Mouse (Mus musculus) MEL (cell line): ENCODE results near the gene AI854703. TPM values are rescaled to one million over a fixed set of nuclear protein-coding genes. Genes with fewer than 3 reads are reported as not detected.

ENCODE experiments used
- DNase-seq: peaks from one replicate; pipeline ENCODE4 v3.0.0; 2011; ENCODE audit warnings: low read depth, low spot score
- H3K27ac ChIP-seq: 2 replicates; pipeline ENCODE4 v1.5.1; 2012; ENCODE audit warnings: low read depth, mild to moderate bottlenecking, control low read depth, low read length, moderate library complexity; ENCODE audit not compliant: control insufficient read depth
- H3K27me3 ChIP-seq, 2 experiments: fragments of 150-350 bp in 1 of 2; sonication (generic) in 1 of 2; 2 replicates each; pipeline ENCODE4 v1.6.1; 2012; ENCODE audit warnings: low read length in 2 of 2, mild to moderate bottlenecking in 2 of 2, improper control_type of control experiment in 1 of 2, moderate library complexity in 1 of 2; ENCODE audit not compliant: insufficient read depth in 2 of 2, control insufficient read depth in 1 of 2
- H3K36me3 ChIP-seq, 2 experiments: 2 replicates each; pipeline ENCODE4 v1.6.1; 2012 to 2014; ENCODE audit warnings: low read length in 2 of 2, improper control_type of control experiment in 1 of 2, inconsistent platforms in 1 of 2, mild to moderate bottlenecking in 1 of 2; ENCODE audit not compliant: insufficient read depth in 2 of 2, control insufficient read depth in 1 of 2
- H3K4me1 ChIP-seq, 2 experiments: fragments of 150-350 bp in 1 of 2; sonication (generic) in 1 of 2; 2 replicates each; pipeline ENCODE4 v1.6.1; 2012; ENCODE audit warnings: low read length in 2 of 2, improper control_type of control experiment in 1 of 2, mild to moderate bottlenecking in 1 of 2; ENCODE audit not compliant: insufficient read depth in 2 of 2, control insufficient read depth in 1 of 2
- H3K4me3 ChIP-seq, 2 experiments: fragments of 150-350 bp in 1 of 2; sonication (generic) in 1 of 2; 2 replicates each; pipeline ENCODE4 v1.5.1; 2012; ENCODE audit warnings: low read depth in 2 of 2, low read length in 2 of 2, mild to moderate bottlenecking in 2 of 2, moderate library complexity in 2 of 2, control low read depth in 1 of 2, improper control_type of control experiment in 1 of 2; ENCODE audit not compliant: control insufficient read depth in 1 of 2, insufficient read depth in 1 of 2
- H3K79me2 ChIP-seq: 2 replicates; pipeline ENCODE4 v1.6.1; 2012; ENCODE audit warnings: mild to moderate bottlenecking, low read length, moderate library complexity; ENCODE audit not compliant: control insufficient read depth, poor library complexity, insufficient read depth
- H3K9ac ChIP-seq: 2 replicates; pipeline ENCODE4 v1.6.1; 2012; ENCODE audit warnings: low read depth, mild to moderate bottlenecking, control low read depth, low read length, moderate library complexity; ENCODE audit not compliant: control insufficient read depth, poor library complexity, severe bottlenecking
- H3K9me3 ChIP-seq: fragments of 150-350 bp; sonication (generic); replicated peaks from 2 replicates; pipeline ENCODE4 v1.6.1; 2012; ENCODE audit warnings: mild to moderate bottlenecking, low read length, improper control_type of control experiment, moderate library complexity; ENCODE audit not compliant: insufficient read depth
- ELF1 ChIP-seq: IDR thresholded peaks from 2 replicates; pipeline ENCODE4 v1.6.1; 2014; ENCODE audit warnings: low read depth, mild to moderate bottlenecking, inconsistent platforms, low read length, improper control_type of control experiment, moderate library complexity
- EP300 ChIP-seq, 2 experiments: IDR thresholded peaks; 2 replicates each; pipeline ENCODE4 v1.6.1; 2011; ENCODE audit warnings: improper control_type of control experiment in 2 of 2, low read length in 2 of 2, low read depth in 1 of 2, mild to moderate bottlenecking in 1 of 2
- GABPA ChIP-seq: IDR thresholded peaks from 2 replicates; pipeline ENCODE4 v1.6.1; 2012; ENCODE audit warnings: low read depth, mild to moderate bottlenecking, inconsistent platforms, low read length, improper control_type of control experiment, moderate library complexity
- MAZ ChIP-seq: IDR thresholded peaks from 2 replicates; pipeline ENCODE4 v1.6.1; 2012; ENCODE audit warnings: low read depth, mild to moderate bottlenecking, inconsistent platforms, low read length, improper control_type of control experiment
- MYB ChIP-seq: IDR thresholded peaks from 2 replicates; pipeline ENCODE4 v1.6.1; 2011; ENCODE audit warnings: mild to moderate bottlenecking, low read depth, low read length, improper control_type of control experiment
- MYC ChIP-seq: IDR thresholded peaks from 2 replicates; pipeline ENCODE4 v1.6.1; 2011; ENCODE audit warnings: low read depth, mild to moderate bottlenecking, low read length, improper control_type of control experiment, moderate library complexity
- NRF1 ChIP-seq: IDR thresholded peaks from 2 replicates; pipeline ENCODE4 v1.6.1; 2014; ENCODE audit warnings: low read depth, mild to moderate bottlenecking, inconsistent platforms, low read length, improper control_type of control experiment, moderate library complexity; ENCODE audit not compliant: poor library complexity, insufficient read depth, severe bottlenecking
- POLR2A ChIP-seq, 2 experiments: IDR thresholded peaks; 2 replicates each; pipeline ENCODE4 v1.6.1; 2011 to 2012; ENCODE audit warnings: low read length in 2 of 2, mild to moderate bottlenecking in 2 of 2, control low read depth in 1 of 2, improper control_type of control experiment in 1 of 2, low read depth in 1 of 2, moderate library complexity in 1 of 2; ENCODE audit not compliant: control insufficient read depth in 1 of 2, insufficient read depth in 1 of 2, poor library complexity in 1 of 2
- RAD21 ChIP-seq: IDR thresholded peaks from 2 replicates; pipeline ENCODE4 v1.6.1; 2011; ENCODE audit warnings: mild to moderate bottlenecking, low read depth, low read length, improper control_type of control experiment
- SIN3A ChIP-seq: IDR thresholded peaks from 2 replicates; pipeline ENCODE4 v1.6.1; 2012; ENCODE audit warnings: low read length, improper control_type of control experiment, inconsistent platforms
- TAL1 ChIP-seq: IDR thresholded peaks from 2 replicates; pipeline ENCODE4 v1.6.1; 2012; ENCODE audit warnings: mild to moderate bottlenecking, inconsistent platforms, low read length, moderate library complexity, mixed read lengths
- TCF12 ChIP-seq: IDR thresholded peaks from 2 replicates; pipeline ENCODE4 v1.6.1; 2014; ENCODE audit warnings: low read depth, mild to moderate bottlenecking, inconsistent platforms, low read length, improper control_type of control experiment, moderate library complexity
- USF2 ChIP-seq, 2 experiments: IDR thresholded peaks; 2 replicates each; pipeline ENCODE4 v1.6.1; 2011 to 2012; ENCODE audit warnings: improper control_type of control experiment in 2 of 2, low read length in 2 of 2, borderline replicate concordance in 1 of 2, inconsistent platforms in 1 of 2, low read depth in 1 of 2, mild to moderate bottlenecking in 1 of 2; ENCODE audit not compliant: insufficient read depth in 1 of 2
- ZC3H11A ChIP-seq: IDR thresholded peaks from 2 replicates; pipeline ENCODE4 v1.6.1; 2012; ENCODE audit warnings: low read depth, mild to moderate bottlenecking, inconsistent platforms, low read length, improper control_type of control experiment
- ZMIZ1 ChIP-seq: IDR thresholded peaks from 2 replicates; pipeline ENCODE4 v1.6.1; 2012; ENCODE audit warnings: low read depth, mild to moderate bottlenecking, inconsistent platforms, low read length, improper control_type of control experiment, moderate library complexity
- polyA plus RNA-seq, 2 experiments: library from polyadenylated mRNA; stranded (reverse) in 1 of 2; unstranded in 1 of 2; fragments of >175 nt in 1 of 2; fragments of >200 nt in 1 of 2; gene quantifications; 2 replicates each; pipeline versions ENCODE4 v1.2.1 to v1.2.4; 2012; ENCODE audit warnings: low replicate concordance in 2 of 2, low read depth in 1 of 2; ENCODE audit not compliant: insufficient read length in 2 of 2, insufficient read depth in 1 of 2, missing spikeins in 1 of 2
- total RNA-seq: library from RNA; depleted of rRNA; stranded (reverse); fragments of 300-350 nt; gene quantifications from 2 replicates; pipeline ENCODE4 v1.2.3, GENCODE M21; 2012

Gene AI854703
- total and polyA plus RNA-seq, 3 experiments = not detected

DNA sequence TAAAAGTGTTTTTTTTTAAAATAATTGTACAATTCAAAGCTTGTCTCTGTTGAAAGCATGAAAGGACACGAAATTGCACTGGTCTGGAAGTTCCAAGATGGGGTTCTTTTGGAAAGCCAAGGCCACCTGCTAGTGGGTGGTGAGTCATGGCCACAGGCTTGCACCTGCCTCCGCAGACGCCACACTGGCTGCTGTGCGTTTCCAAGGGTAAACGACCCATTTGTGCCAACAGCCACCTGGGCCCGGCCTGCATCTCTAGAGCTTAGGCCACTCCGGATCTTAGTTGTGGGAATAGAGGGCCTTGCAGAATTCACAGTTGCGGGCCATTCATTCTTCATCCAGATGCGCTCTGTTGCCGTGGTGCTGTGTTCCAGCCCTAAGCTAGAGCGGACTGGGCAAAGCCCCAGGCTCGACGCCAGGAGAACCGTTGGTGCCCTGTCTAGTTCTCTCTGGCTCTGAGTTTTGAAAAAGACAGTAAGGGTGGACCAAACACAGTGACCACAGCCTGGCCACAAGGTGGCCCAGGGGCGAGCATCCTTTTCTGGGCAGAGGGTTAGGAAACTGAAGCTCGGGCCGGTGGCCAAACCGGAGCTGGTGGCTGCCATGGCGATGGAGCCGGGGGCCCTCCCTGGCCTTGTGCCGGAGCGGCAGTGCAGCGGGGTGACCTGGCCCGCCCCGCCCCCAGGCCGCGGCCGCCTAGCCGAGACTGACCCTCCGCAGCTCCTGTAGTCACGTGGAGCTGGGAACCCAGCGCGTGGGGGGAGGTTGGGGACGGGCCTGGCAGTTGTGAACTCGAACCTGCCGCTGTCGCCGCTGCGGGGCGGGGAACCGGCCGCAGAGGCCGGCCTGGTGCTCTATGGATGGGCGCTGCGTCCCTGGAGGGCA is 33.2 kb upstream of the AI854703 start, which contains the start of the genes Repin1 and Gm44965:
Gene Repin1, plus strand, starts transcription at position 726 of the 885 bp plus-strand sequence.
Gene Gm44965, plus strand, starts transcription at position 784 of the 885 bp plus-strand sequence.
- Histone ChIP-seq H3K27ac (no peak within 1 kb of the TSS), H3K4me1 (no peaks in the 10 kb centered on the region), H3K27me3 (no peaks in the 10 kb centered on the region), H3K9me3 (no peaks in the 10 kb centered on the region), H3K36me3 (no peaks in the 10 kb centered on the region), H3K9ac (no peak within 1 kb of the TSS), H3K79me2 (no peaks in the 10 kb centered on the region), H3K4me3 (no peak within 1 kb of the TSS)
- TF ChIP-seq TCF12 = no peak
- no peak for TF ChIP-seq ZC3H11A
- TF ChIP-seq MYB = no peak
- TF ChIP-seq MYC = no peak
- TF ChIP-seq RAD21 = no peak
- no peak for TF ChIP-seq SIN3A
- no peak for TF ChIP-seq GABPA
- TF ChIP-seq EP300 (IDR thresholded peaks at IDR 0.05; ENCODE audit: low read depth in 1 of 2, low read length in 2 of 2) = no peak
- no peak for TF ChIP-seq ZMIZ1
- TF ChIP-seq TAL1 = no peak
- TF ChIP-seq MAZ = no peak
- TF ChIP-seq USF2 (IDR thresholded peaks at IDR 0.05; ENCODE audit: borderline replicate concordance in 1 of 2, insufficient read depth in 1 of 2, low read depth in 1 of 2, low read length in 2 of 2) = no peak
- no peak for TF ChIP-seq NRF1
- no peak for DNase-seq

DNA sequence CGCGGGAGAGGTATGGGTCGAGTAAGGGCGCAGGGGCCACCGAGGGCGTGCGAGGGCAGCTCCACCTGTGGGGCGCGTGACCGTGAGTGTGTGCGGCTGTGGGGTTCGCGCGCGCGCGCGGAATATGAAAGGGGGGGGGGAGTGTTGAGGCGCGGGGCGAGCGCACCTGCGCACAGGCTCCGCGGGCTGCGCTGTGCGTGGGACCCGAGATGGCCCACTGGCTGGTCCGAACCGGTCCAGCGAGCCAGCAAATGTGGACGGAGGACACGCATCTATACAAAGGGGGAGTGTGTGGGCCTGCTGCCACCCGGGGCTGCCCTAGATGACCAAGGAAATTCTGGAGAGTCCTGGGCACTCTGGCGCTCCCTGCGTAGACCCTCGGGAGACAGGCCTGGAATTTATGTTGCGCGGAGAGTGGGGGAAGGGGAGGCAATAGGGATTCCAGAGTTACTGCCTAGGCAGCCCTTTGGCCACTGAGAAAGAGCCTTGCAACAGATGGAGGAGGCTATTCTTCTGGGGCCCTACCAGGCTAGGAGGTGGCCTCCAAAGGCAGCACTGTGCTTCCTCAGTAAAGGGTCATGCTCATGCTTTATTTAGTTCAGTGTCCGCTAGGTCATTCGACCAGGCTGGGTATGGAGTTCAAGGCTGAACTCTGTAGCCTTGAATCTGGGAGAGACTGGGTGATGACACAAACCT is 32.4 kb upstream of the AI854703 start:
- no peaks in the 10 kb centered on the region for H3K79me2 ChIP-seq
- DNase-seq = no peak
- H3K9ac ChIP-seq = no peak overlapping the region
- H3K9me3 ChIP-seq = no peaks in the 10 kb centered on the region
- no peaks in the 10 kb centered on the region for H3K36me3 ChIP-seq
- TF ChIP-seq POLR2A (IDR thresholded peaks at IDR 0.05; ENCODE audit: control insufficient read depth in 1 of 2, insufficient read depth in 1 of 2, low read depth in 1 of 2, low read length in 2 of 2, poor library complexity in 1 of 2) (0 out of 4 replicates have a peak, but pooled peaks of 1 of the 2 experiments have one; percentile 22), ELF1 (no peak)
- TF ChIP-seq, all 39 proteins: peak for 1
- H3K27me3 ChIP-seq = no peaks in the 10 kb centered on the region
- H3K4me3 ChIP-seq = no peak overlapping the region
- H3K27ac ChIP-seq = no peak overlapping the region
- no peaks in the 10 kb centered on the region for H3K4me1 ChIP-seq
